Mouse (Mus musculus): ENCODE data around the gene Mylk. TPM values are rescaled to one million over a fixed set of nuclear protein-coding genes. Genes with fewer than 3 reads are reported as not detected.
A peak's percentile ranks its signal among the peaks of the same experiment; 100 is the strongest.

Mylk gene
- polyA plus RNA-seq, 1 experiment from 2014 or later = 262 TPM

GRCm38 (mm10) chr16:35022242-35023137 is 277.5 kb downstream of the Mylk start, which contains the start of gene Hacd2:
Gene Hacd2, plus strand, starts transcription at chr16:35022428.
- ATAC-seq (ENCODE audit: insufficient number of reproducible peaks, insufficient read depth, low FRiP score, low read depth) = peak; percentile 99
- peak within 1 kb of the TSS; percentile 56 for H3K4me2 ChIP-seq (replicated peaks; ENCODE audit: low read depth, low read length)
- WGBS = under 1% methylated on average over 73 of the region's 97 CpGs

GRCm38 (mm10) chr16:35023138-35023735 is 278.2 kb downstream of the Mylk start:
- H3K4me3 ChIP-seq (ENCODE audit: low read depth, low read length) = peak overlapping the region; percentile 85
- WGBS = 8% methylated on average over 8 of the region's 8 CpGs
- no peaks in the 10 kb centered on the region for H3K27me3 ChIP-seq (ENCODE audit: control insufficient read depth, insufficient read depth, low read length)
- ATAC-seq (ENCODE audit: insufficient number of reproducible peaks, insufficient read depth, low FRiP score, low read depth) = no peak
- no peak overlapping the region for H3K27ac ChIP-seq (ENCODE audit: low read length)
- H3K4me2 ChIP-seq (replicated peaks; ENCODE audit: low read depth, low read length) = peak overlapping the region; percentile 56
- no peaks in the 10 kb centered on the region for H3K36me3 ChIP-seq (ENCODE audit: control insufficient read depth, insufficient read depth, low read length)
- peak overlapping the region; percentile 81; the same call in 1 of the 2 replicates for H3K9ac ChIP-seq (replicated peaks; ENCODE audit: low read depth, low read length)
- no peaks in the 10 kb centered on the region for H3K9me3 ChIP-seq (ENCODE audit: control insufficient read depth, low read depth, low read length)
- no peaks in the 10 kb centered on the region for H3K4me1 ChIP-seq (ENCODE audit: control insufficient read depth, insufficient read depth, low read length)

More at GRCm38 (mm10) chr16:35022242-35023137, 277.5 kb downstream of the Mylk start, which contains the start of gene Hacd2:
- Histone ChIP-seq H3K4me3 (ENCODE audit: low read depth, low read length) (peak within 1 kb of the TSS; percentile 85), H3K9ac (replicated peaks; ENCODE audit: low read depth, low read length) (peak within 1 kb of the TSS; percentile 81), H3K4me1 (ENCODE audit: control insufficient read depth, insufficient read depth, low read length) (no peaks in the 10 kb centered on the region), H3K9me3 (ENCODE audit: control insufficient read depth, low read depth, low read length) (no peaks in the 10 kb centered on the region), H3K36me3 (ENCODE audit: control insufficient read depth, insufficient read depth, low read length) (no peaks in the 10 kb centered on the region), H3K27me3 (ENCODE audit: control insufficient read depth, insufficient read depth, low read length) (no peaks in the 10 kb centered on the region), H3K27ac (ENCODE audit: low read length) (peak within 1 kb of the TSS; percentile 61)

- Histone ChIP-seq H3K27me3 (ENCODE audit: control insufficient read depth, insufficient read depth, low read length) (no peaks in the 10 kb centered on the region), H3K4me3 (ENCODE audit: low read depth, low read length) (no peak overlapping the region), H3K9ac (replicated peaks; ENCODE audit: low read depth, low read length) (no peak overlapping the region), H3K4me1 (ENCODE audit: control insufficient read depth, insufficient read depth, low read length) (no peaks in the 10 kb centered on the region), H3K27ac (ENCODE audit: low read length) (no peak overlapping the region), H3K9me3 (ENCODE audit: control insufficient read depth, low read depth, low read length) (no peaks in the 10 kb centered on the region), H3K36me3 (ENCODE audit: control insufficient read depth, insufficient read depth, low read length) (0 out of 2 replicates have a peak, but pooled peaks cover 9% of the 10 kb centered on the region), H3K4me2 (replicated peaks; ENCODE audit: low read depth, low read length) (no peak overlapping the region)
- no peak for ATAC-seq (ENCODE audit: insufficient number of reproducible peaks, insufficient read depth, low FRiP score, low read depth)
- WGBS = 88% methylated on average over 5 of the region's 5 CpGs
Observed at GRCm38 (mm10) chr16:35024300-35024699, 279.3 kb downstream of the Mylk start.

- Histone ChIP-seq H3K9ac (replicated peaks; ENCODE audit: low read depth, low read length) (no peak overlapping the region), H3K27me3 (ENCODE audit: control insufficient read depth, insufficient read depth, low read length) (no peaks in the 10 kb centered on the region), H3K9me3 (ENCODE audit: control insufficient read depth, low read depth, low read length) (no peaks in the 10 kb centered on the region), H3K4me2 (replicated peaks; ENCODE audit: low read depth, low read length) (no peak overlapping the region), H3K36me3 (ENCODE audit: control insufficient read depth, insufficient read depth, low read length) (0 out of 2 replicates have a peak, but pooled peaks cover 10% of the 10 kb centered on the region), H3K4me1 (ENCODE audit: control insufficient read depth, insufficient read depth, low read length) (no peaks in the 10 kb centered on the region), H3K27ac (ENCODE audit: low read length) (no peak overlapping the region), H3K4me3 (ENCODE audit: low read depth, low read length) (no peak overlapping the region)
- WGBS = 94% methylated on average over 4 of the region's 4 CpGs
- ATAC-seq (ENCODE audit: insufficient number of reproducible peaks, insufficient read depth, low FRiP score, low read depth) = no peak
Observed at GRCm38 (mm10) chr16:35025347-35025746, 280.3 kb downstream of the Mylk start.

GRCm38 (mm10) chr16:35033241-35033640 is 288.2 kb downstream of the Mylk start:
- peak overlapping the region; percentile 69; the same call in 1 of the 2 replicates for H3K27ac ChIP-seq (ENCODE audit: low read length)
- 78% methylated on average over 3 of the region's 3 CpGs for WGBS
- H3K9me3 ChIP-seq (ENCODE audit: control insufficient read depth, low read depth, low read length) = no peaks in the 10 kb centered on the region
- H3K4me1 ChIP-seq (ENCODE audit: control insufficient read depth, insufficient read depth, low read length) = no peaks in the 10 kb centered on the region
- ATAC-seq (ENCODE audit: insufficient number of reproducible peaks, insufficient read depth, low FRiP score, low read depth) = no peak
- H3K4me2 ChIP-seq (replicated peaks; ENCODE audit: low read depth, low read length) = no peak overlapping the region
- H3K27me3 ChIP-seq (ENCODE audit: control insufficient read depth, insufficient read depth, low read length) = no peaks in the 10 kb centered on the region
- no peak overlapping the region for H3K4me3 ChIP-seq (ENCODE audit: low read depth, low read length)
- no peak overlapping the region for H3K9ac ChIP-seq (replicated peaks; ENCODE audit: low read depth, low read length)
- H3K36me3 ChIP-seq (ENCODE audit: control insufficient read depth, insufficient read depth, low read length) = peaks cover 19% of the 10 kb centered on the region

GRCm38 (mm10) chr16:35033809-35034577 is 289.0 kb downstream of the Mylk start:
- H3K27ac ChIP-seq (ENCODE audit: low read length) = peak overlapping the region; percentile 69; the same call in 1 of the 2 replicates
- 56% methylated on average over 8 of the region's 8 CpGs for WGBS
- no peak for ATAC-seq (ENCODE audit: insufficient number of reproducible peaks, insufficient read depth, low FRiP score, low read depth)

GRCm38 (mm10) chr16:35034971-35035370 is 290.0 kb downstream of the Mylk start:
- ATAC-seq (ENCODE audit: insufficient number of reproducible peaks, insufficient read depth, low FRiP score, low read depth) = no peak
- 75% methylated on average over 5 of the region's 5 CpGs for WGBS
- Histone ChIP-seq H3K27ac (ENCODE audit: low read length) (no peak overlapping the region), H3K9me3 (ENCODE audit: control insufficient read depth, low read depth, low read length) (no peaks in the 10 kb centered on the region), H3K9ac (replicated peaks; ENCODE audit: low read depth, low read length) (no peak overlapping the region), H3K4me1 (ENCODE audit: control insufficient read depth, insufficient read depth, low read length) (no peaks in the 10 kb centered on the region), H3K36me3 (ENCODE audit: control insufficient read depth, insufficient read depth, low read length) (peaks cover 9% of the 10 kb centered on the region), H3K27me3 (ENCODE audit: control insufficient read depth, insufficient read depth, low read length) (no peaks in the 10 kb centered on the region), H3K4me3 (ENCODE audit: low read depth, low read length) (no peak overlapping the region), H3K4me2 (replicated peaks; ENCODE audit: low read depth, low read length) (no peak overlapping the region)

More at GRCm38 (mm10) chr16:35033809-35034577, 289.0 kb downstream of the Mylk start:
- peaks cover 12% of the 10 kb centered on the region for H3K36me3 ChIP-seq (ENCODE audit: control insufficient read depth, insufficient read depth, low read length)
- H3K9ac ChIP-seq (replicated peaks; ENCODE audit: low read depth, low read length) = no peak overlapping the region
- H3K27me3 ChIP-seq (ENCODE audit: control insufficient read depth, insufficient read depth, low read length) = no peaks in the 10 kb centered on the region
- H3K9me3 ChIP-seq (ENCODE audit: control insufficient read depth, low read depth, low read length) = no peaks in the 10 kb centered on the region
- no peaks in the 10 kb centered on the region for H3K4me1 ChIP-seq (ENCODE audit: control insufficient read depth, insufficient read depth, low read length)
- H3K4me2 ChIP-seq (replicated peaks; ENCODE audit: low read depth, low read length) = no peak overlapping the region
- no peak overlapping the region for H3K4me3 ChIP-seq (ENCODE audit: low read depth, low read length)

- Histone ChIP-seq H3K9ac (replicated peaks; ENCODE audit: low read depth, low read length) (no peak overlapping the region), H3K36me3 (ENCODE audit: control insufficient read depth, insufficient read depth, low read length) (peaks cover 4% of the 10 kb centered on the region; the same call in 1 of the 2 replicates), H3K27me3 (ENCODE audit: control insufficient read depth, insufficient read depth, low read length) (no peaks in the 10 kb centered on the region), H3K9me3 (ENCODE audit: control insufficient read depth, low read depth, low read length) (no peaks in the 10 kb centered on the region), H3K27ac (ENCODE audit: low read length) (no peak overlapping the region), H3K4me3 (ENCODE audit: low read depth, low read length) (no peak overlapping the region), H3K4me2 (replicated peaks; ENCODE audit: low read depth, low read length) (no peak overlapping the region), H3K4me1 (ENCODE audit: control insufficient read depth, insufficient read depth, low read length) (no peaks in the 10 kb centered on the region)
- no peak for ATAC-seq (ENCODE audit: insufficient number of reproducible peaks, insufficient read depth, low FRiP score, low read depth)
- 55% methylated on average over 5 of the region's 5 CpGs for WGBS
Observed at GRCm38 (mm10) chr16:35036754-35037153, 291.7 kb downstream of the Mylk start.
